Mouse (Mus musculus): ENCODE results near the gene Nt5dc1. TPM values are rescaled to one million over a fixed set of nuclear protein-coding genes. Genes with fewer than 3 reads are reported as not detected.

Nt5dc1 gene
- polyA plus RNA-seq, 1 experiment from 2014 or later: 17.5 TPM

DNA sequence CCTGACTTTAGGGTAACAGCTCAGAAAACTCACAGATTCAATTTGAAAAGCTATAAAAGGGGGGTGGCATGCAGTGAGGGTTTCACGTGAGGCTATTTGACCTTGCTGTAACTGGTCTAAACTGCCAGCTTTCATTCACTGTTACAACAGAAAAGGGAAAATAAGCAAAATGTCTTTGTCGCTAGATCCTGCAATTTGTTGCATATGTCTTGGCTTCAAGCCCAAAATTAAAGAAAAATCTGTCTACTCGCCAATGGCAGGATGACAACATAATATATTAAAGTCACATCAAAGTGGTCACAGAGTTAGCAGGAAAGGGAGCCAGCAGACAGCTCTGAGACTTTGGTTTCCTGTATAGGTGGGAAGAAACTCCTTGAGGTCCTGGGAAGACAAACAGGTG, 170.6 kb downstream of the Nt5dc1 start:
- ATAC-seq: no peak
- in situ Hi-C loops (cut with MboI; ENCODE audit: low pct_unique_long_range_greater_than_20kb): no loop called here
- ChIA-PET CTCF (interaction anchor here (1.5 kb wide), 1 partner anchor 9 kb away, joined by 4 read pairs; no protein-coding TSS in a partner anchor), POLR2A (no interaction called here)
- peaks cover 6% of the 10 kb centered on the region for H3K27me3 ChIP-seq
- TF ChIP-seq CTCF (IDR thresholded peaks at IDR 0.05): no peak
- no peak for DNase-seq (ENCODE audit: low read depth, low spot score)

DNA sequence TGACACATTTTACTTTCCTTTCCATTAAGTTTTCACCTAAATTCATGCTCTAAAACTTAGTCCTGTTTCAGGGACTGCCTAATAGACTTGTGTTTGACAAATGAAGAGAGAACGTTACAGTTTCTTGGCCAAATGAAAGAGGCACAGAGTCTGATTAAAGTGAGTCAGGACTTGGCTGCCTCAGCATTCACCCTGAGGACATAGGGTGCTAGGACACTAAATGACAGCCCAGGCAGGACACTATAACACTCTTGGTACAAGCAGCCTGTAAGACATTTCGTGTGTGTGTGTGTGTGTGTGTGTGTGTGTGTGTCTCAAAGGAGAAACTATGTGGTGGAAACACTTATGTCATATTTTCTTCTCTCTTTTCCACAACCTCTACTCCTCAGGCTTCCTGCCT, 172.2 kb downstream of the Nt5dc1 start:
- no peak for TF ChIP-seq CTCF (IDR thresholded peaks at IDR 0.05)
- ChIA-PET POLR2A (no interaction called here), CTCF (no interaction called here)
- no peaks in the 10 kb centered on the region for H3K27me3 ChIP-seq
- DNase-seq (ENCODE audit: low read depth, low spot score) (no peak), ATAC-seq (no peak)
- in situ Hi-C loops (cut with MboI; ENCODE audit: low pct_unique_long_range_greater_than_20kb): no loop called here

DNA sequence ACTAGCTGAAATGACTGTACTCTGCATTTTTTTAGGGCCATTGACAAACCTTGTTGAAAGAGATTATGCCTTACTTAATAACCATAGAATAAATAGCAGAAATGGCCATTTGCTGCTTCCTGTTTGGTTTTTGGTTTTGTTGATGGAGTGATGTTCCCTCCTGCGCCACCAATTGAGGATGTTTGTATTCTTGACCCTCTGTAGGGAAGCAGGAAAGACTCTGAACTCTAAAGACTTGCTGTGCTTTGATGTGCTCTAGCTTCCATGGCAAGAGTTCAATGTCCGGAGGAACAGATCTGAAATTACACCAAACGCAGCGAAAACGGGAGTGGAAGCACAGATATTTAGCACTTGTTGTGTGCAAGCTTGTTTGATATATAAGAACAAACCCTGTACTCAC, 173.6 kb downstream of the Nt5dc1 start:
- POLR2A ChIA-PET: no interaction called here
- no peaks in the 10 kb centered on the region for H3K27me3 ChIP-seq
- in situ Hi-C loops (cut with MboI; ENCODE audit: low pct_unique_long_range_greater_than_20kb): no loop called here
- DNase-seq (ENCODE audit: low read depth, low spot score): no peak
- CTCF ChIA-PET: no interaction called here
- ATAC-seq: no peak
- TF ChIP-seq CTCF (IDR thresholded peaks at IDR 0.05): no peak

DNA sequence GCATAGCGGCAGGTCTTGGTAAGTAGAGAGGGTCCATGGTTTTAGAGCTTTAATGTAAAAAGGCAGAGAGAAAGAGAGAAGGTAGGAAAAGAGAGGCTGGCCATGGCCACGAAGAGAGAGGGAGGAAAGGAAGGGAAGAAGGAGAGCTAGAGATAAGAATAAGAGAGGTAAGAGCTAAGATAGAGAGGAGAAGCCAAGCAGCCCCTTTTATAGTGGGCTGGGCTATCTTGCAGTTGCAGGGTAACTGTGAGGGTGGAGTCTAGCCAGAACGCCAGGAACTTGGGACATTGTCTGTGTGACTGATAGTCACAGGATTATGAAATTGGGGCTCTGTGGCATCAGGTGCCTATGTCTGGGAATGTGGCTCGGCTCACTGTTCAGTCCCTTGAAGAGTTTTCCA, 179.8 kb downstream of the Nt5dc1 start:
- in situ Hi-C loops (cut with MboI; ENCODE audit: low pct_unique_long_range_greater_than_20kb): no loop called here
- CTCF ChIA-PET: interaction anchor here (1.3 kb wide), 1 partner anchor 9 kb away, joined by 4 read pairs; no protein-coding TSS in a partner anchor
- no peak for ATAC-seq
- POLR2A ChIA-PET: no interaction called here
- H3K27me3 ChIP-seq: no peaks in the 10 kb centered on the region
- no peak for TF ChIP-seq CTCF (IDR thresholded peaks at IDR 0.05)
- DNase-seq (ENCODE audit: low read depth, low spot score): no peak

Other genes starting within 250 kb of the Nt5dc1 start
- 6.8 TPM for gene Dse, start 210.8 kb downstream of the Nt5dc1 start, polyA plus RNA-seq (2021)
- 50.8 TPM for gene Tspyl1, start 136.4 kb downstream of the Nt5dc1 start, polyA plus RNA-seq (2021)
- 11.5 TPM for gene Tspyl4, start 121.1 kb downstream of the Nt5dc1 start, polyA plus RNA-seq (2021)
- not detected for gene Col10a1, start 28.6 kb downstream of the Nt5dc1 start, polyA plus RNA-seq (2021)
- gene Frk, start 64.8 kb upstream of the Nt5dc1 start, polyA plus RNA-seq (2021): 19.8 TPM

Data from Patski (cell line).